Comparison of ENCODE assay signal across 19 mouse cellular contexts in the genomic region with DNA sequence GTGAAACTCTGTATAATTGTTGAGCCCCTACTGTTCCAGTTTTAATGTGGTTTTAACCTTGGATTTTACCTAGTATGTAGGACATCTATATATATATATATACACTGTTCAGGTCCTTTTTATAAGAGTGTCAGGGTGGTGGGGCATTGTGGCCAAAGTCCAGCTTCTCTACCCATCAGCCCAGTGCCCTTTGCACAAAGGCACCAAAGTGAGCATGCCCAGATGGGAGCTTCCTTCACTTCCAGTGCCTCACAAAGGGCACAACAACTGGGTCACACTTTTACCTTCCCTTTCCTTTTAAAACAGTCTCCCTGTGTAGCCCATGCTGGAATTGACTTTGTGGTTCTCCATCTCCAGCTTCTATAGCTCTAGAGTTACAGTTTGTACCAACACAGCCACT.
"Had no signal": no experiment of that assay in that cellular context is flagged by ENCODE, and none has a peak within 500 bp of the region (broad histone marks: within the 10 kb centered on the region; RNA-seq: fewer than 3 reads in every experiment).

No protein-coding gene starts in this region.

- H3K9me3 ChIP-seq: liver, embryonic 15.5 days; lung, embryonic 15.5 days; megakaryocyte, embryonic 14.5 days; midbrain, embryonic 13.5 days had no signal

- H3K36me3 ChIP-seq: liver, embryonic 15.5 days; lung, embryonic 15.5 days; midbrain, embryonic 10.5 days; midbrain, embryonic 13.5 days; neural tube, embryonic 13.5 days had no signal

- H3K9ac ChIP-seq: liver, embryonic 15.5 days; lung, embryonic 15.5 days; midbrain, embryonic 13.5 days; neural tube, embryonic 13.5 days had no signal

- ATAC-seq: midbrain, embryonic 13.5 days; midbrain, embryonic 16.5 days had no signal

- H3K4me2 ChIP-seq: liver, embryonic 11.5 days; liver, embryonic 15.5 days; lung, embryonic 15.5 days; midbrain, embryonic 13.5 days; neural tube, embryonic 13.5 days had no signal

- H3K27me3 ChIP-seq: midbrain, embryonic 13.5 days; neural tube, embryonic 13.5 days had no signal

- H3K27ac ChIP-seq: layer of hippocampus, adult 2 months; liver, embryonic 15.5 days; lung, embryonic 15.5 days; midbrain, embryonic 10.5 days; midbrain, embryonic 13.5 days; neural tube, embryonic 13.5 days had no signal

- H3K4me3 ChIP-seq: layer of hippocampus, adult 2 months; liver, embryonic 15.5 days; lung, embryonic 15.5 days; megakaryocyte, embryonic 14.5 days; midbrain, embryonic 10.5 days; midbrain, embryonic 13.5 days; myocyte; neural tube, embryonic 13.5 days had no signal

- DNase-seq: layer of hippocampus, adult 9-11 months; lung, adult 18-20 months; lung, postnatal 10 days; lung, postnatal 36 days; retina, postnatal 1 day; right cerebral cortex, postnatal 25 days; spleen, adult 18-20 months; thymus, adult 18-20 months; thymus, postnatal 36 days had no signal
